Mouse (Mus musculus) adrenal gland, postnatal 10 days (tissue): ENCODE results near the gene Polr3a. TPM values are rescaled to one million over a fixed set of nuclear protein-coding genes. Genes with fewer than 3 reads are reported as not detected.
"Not testable (repeated sequence)": the region's sequence is repeated elsewhere in the genome, so short reads cannot be mapped to it uniquely, and the experiment has no call there.

Experiments used
- DNase-seq: peaks from one replicate; pipeline ENCODE4 v3.0.0; 2021; ENCODE audit warnings: mixed read lengths
- total RNA-seq, 2 experiments: library from RNA; stranded (reverse); gene quantifications; 2 replicates each; pipeline ENCODE4 v1.2.3; 2021

Gene Polr3a
- total RNA-seq, 2 experiments from 2014 or later: 17.9 to 21.4 TPM

GRCm38 (mm10) chr14:24493256-24493655 lies 6.4 kb upstream of the Polr3a start:
- no peak for DNase-seq

GRCm38 (mm10) chr14:24491266-24491981 lies 4.6 kb upstream of the Polr3a start:
- no peak for DNase-seq

GRCm38 (mm10) chr14:24490468-24491265 lies 3.8 kb upstream of the Polr3a start:
- peak; percentile 97 for DNase-seq

GRCm38 (mm10) chr14:24489772-24490171 lies 2.9 kb upstream of the Polr3a start:
- not testable (repeated sequence) for DNase-seq

GRCm38 (mm10) chr14:24486241-24486767 lies 554 bp downstream of the Polr3a start:
- DNase-seq: peak; percentile 27

- DNase-seq: no peak
Measured at GRCm38 (mm10) chr14:24468806-24469205, 18.1 kb downstream of the Polr3a start.

GRCm38 (mm10) chr14:24458191-24458590 lies 28.7 kb downstream of the Polr3a start:
- DNase-seq: no peak

GRCm38 (mm10) chr14:24443529-24443928 lies 43.3 kb downstream of the Polr3a start:
- DNase-seq: not testable (repeated sequence)

Other genes starting within 250 kb of the Polr3a start
- gene Dlg5, start 241.1 kb downstream of the Polr3a start, total RNA-seq: 10 to 100 TPM; 31.9 to 37.6 TPM
- gene E330034G19Rik, start 193.8 kb downstream of the Polr3a start, total RNA-seq: not detected
- 1,000 to 10,000 TPM; 1,547 to 1,559 TPM for gene Rps24, start 67 bp upstream of the Polr3a start, total RNA-seq